Mouse (Mus musculus): ENCODE data around the gene Hist2h3b.
A peak's percentile ranks its signal among the peaks of the same experiment; 100 is the strongest.

The Hist2h3b gene

DNA sequence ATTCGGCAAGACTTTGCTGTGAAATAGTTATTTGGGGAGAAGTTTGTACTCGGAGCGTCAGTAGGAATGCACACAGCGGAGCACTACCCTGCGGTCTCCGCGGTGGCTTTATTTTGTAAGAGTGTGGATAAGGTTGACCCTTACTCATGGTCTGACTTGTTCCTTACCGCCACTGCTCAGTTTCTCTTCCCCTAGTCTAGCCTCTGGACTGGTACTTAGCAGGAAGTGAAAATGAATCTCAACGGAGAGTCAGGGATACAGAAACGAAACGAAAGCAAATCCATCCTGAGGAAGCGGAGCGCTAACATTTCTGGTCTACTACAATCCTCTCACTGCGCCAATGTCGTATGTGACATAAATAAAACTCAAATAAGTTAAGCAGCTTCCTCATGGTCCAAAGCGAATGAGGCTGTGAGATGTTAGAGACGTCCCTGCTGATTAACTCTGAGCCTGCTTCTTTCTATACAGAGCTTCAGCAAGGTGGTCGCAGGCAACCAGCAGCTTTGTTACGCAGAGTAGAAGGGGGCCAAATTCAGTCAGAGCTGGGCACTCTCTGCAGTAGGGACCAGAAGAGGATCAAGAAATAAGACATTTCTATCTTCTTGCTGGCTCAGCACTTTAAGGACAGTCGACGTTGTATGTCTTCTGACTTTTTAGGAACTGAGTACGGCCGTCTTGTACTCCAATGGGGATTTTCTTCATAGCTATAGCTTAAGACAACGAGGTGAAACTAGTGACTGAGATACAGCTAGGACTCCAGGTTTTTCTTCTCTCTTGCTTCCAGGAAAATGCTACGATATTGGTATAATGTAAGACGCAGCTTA is 32.5 kb downstream of the Hist2h3b start:
- no peak for DNase-seq

DNA sequence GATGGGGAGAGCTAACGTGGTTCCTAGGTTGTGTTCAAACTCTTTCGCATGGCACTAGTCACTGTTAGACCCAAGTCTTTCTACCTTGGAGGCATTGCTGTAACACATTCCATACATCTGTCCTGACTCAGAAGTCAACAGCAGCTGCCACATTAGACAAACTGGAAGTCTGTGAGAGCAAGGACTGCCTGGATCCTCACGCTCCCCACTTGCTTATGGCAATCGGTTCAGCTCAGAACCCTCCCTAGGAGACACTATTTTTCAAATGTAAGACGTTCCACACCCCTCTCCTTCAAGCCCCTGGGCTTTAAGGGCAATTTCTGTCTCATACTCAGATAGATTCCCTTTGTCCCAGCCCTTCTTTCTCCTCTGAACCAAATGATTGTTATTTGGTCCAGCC is 33.6 kb downstream of the Hist2h3b start:
- DNase-seq = no peak

DNA sequence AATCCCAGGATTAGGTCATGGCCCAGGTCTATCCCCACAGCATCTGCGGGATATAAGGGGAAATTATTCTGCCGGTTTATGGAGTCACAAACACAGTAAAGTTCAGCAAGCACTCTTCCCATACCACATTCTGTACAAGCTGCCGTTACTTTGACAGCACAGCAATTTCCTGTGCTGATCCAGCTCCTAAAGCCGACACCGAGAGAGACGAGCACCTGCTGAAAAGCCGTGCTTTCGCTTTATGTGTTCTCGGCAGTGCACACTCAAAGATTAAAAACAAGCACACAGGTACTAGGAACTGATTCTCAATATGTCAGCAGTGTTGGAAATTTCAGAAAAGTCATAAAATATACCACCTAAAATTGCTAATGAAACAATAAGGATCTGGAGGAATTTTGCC is 38.1 kb downstream of the Hist2h3b start:
- DNase-seq = no peak

DNA sequence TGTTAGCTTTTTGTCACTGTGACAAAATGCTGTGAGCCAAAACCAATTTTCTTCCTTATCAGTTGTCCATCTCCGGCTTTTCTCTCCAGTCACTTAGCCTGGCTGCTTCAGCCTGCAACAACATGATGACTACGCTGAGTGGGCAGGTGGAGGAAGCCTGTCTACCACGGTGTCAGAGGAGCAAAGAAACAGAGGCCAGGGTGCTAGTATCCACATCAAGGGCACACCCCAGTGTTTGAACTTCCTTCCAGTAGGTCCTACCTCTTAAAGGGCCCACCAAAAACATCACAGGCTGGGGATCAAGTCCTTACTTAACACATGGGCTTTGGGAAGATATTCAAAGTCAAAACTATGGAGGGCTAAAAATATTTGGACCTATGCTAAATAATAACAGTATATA is 41.0 kb downstream of the Hist2h3b start:
- DNase-seq = no peak

DNA sequence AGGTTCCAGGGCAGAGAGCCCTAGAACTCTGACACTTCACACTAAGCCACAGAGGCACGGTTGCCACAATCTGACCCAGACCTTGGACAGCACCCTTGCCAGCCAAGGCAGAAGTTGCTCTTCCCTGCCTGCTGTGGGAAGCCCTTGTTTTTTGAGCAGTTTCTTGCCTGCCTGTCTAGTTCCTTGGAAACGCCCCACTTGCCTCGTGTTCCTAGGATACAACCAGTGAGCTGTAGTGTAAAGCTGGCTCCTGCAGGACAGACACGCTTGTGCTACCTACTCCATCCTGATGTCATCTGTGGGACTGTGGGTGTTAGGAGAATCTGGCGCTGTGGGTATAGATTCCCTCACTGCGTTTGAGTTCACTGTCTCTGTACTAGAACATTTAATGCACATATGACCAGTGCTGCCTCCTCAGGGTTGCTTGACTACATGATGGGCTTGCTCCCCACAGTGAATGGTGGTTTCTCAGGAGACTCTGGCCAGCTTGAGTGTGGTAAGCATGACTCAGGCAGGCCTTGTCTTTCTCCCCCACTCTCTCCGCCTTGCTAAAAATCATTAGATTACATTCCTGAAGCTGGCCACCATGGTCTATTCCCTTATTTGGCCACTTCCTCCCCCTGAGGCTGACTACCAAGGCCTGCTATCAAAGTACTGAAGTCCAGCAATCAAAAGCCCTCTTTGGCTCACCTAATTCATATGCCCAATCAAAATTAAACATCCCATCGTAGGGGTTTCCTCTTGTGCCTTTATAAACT is 44.1 kb downstream of the Hist2h3b start:
- peak; percentile 30 to 49 for DNase-seq
